Mouse (Mus musculus): Measurements from ENCODE around the gene 1700102P08Rik.

The 1700102P08Rik gene

DNA sequence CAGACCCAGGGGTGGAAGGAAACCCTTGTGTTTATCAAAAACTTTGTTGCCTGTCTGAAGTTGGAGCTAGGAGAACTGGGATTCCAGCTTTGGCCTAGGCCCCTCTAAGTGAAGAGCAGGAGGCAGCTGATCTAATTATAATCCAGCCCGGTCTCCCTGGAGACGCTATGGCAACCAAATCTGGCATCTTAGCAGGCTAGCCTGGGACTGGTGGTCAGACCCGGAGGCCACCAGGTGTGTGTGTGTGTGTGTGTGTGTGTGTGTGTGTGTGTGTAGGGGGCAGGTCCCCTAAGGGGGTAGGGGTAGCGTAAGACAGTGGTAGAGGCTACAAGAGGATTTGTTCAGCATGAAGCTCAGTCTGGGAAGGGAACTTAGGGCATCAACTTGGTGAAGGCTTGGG lies 57.3 kb downstream of the 1700102P08Rik start:
- ChIA-PET CTCF (interaction anchor here (0.6 to 0.8 kb wide), 9 partner anchors 9 to 457 kb away, joined by 3 to 16 read pairs (median 4); partner anchors contain the start of genes Dag1 (in 1 of the 4) and Gpx1 (in 1 of the 4)), POLR2A (interaction anchor here in 3 of 4 experiments (0.6 to 2.8 kb wide), 12 partner anchors 8 to 129 kb away, joined by 3 to 6 read pairs (median 5); partner anchors contain the start of genes 1700102P08Rik (in 2 of the 3), Lamb2 (in 1 of the 3), Qars (in 1 of the 3) and Qrich1 (in 1 of the 3))

DNA sequence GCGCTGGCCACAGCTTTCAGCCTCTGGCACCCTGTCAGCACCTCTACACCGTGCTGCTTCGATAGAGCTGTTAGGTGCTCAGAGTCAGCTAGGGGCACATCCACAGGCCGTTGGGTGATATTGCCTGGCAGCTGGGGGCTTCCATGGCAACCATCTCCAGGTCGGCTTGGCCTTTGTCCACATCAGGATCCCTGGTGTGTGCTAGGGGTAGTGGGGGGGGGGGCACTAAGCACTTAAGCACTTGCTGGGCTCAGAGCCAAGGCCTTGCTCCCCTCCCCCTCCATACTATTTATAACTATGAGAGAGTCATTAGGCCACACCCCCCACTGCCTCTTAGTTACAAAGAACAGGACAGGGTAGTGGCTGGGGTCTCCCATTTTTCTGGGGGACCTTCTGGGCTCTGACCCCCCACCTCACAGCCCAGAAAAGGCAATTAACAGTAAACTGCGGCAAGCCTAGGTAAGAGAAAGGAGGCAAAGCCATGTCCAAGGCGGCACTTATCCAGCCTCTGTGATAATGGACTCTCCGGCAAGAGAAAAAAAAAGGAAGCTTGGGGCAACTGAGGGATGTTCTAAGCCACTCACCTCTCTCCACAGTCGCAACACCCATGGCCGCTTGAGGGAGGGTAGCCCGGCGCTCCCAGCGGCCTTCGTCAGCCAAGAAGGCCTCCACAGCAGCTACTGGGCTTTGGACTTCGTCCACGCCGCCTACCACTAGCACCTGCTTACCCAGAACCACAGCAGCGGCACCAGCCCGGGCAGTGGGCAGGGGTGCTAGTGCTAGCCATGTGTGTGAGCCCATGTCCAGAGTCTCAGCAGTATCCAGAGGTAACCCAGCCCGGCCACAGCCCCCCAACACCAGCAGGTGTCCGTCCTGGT lies 57.9 kb downstream of the 1700102P08Rik start:
- POLR2A ChIA-PET, result interaction anchor here in 3 of 4 experiments (0.6 to 2.8 kb wide), 10 partner anchors 7 to 128 kb away, joined by 3 to 5 read pairs (median 5); partner anchors contain the start of genes 1700102P08Rik (in 2 of the 3), Qars (in 1 of the 3), Usp19 (in 1 of the 3) and Wdr6 (in 1 of the 3)
- CTCF ChIA-PET, result interaction anchor here (0.6 to 0.8 kb wide), 10 partner anchors 10 to 457 kb away, joined by 3 to 16 read pairs (median 4); partner anchors contain the start of genes Dag1 (in 1 of the 4) and Gpx1 (in 1 of the 4)

DNA sequence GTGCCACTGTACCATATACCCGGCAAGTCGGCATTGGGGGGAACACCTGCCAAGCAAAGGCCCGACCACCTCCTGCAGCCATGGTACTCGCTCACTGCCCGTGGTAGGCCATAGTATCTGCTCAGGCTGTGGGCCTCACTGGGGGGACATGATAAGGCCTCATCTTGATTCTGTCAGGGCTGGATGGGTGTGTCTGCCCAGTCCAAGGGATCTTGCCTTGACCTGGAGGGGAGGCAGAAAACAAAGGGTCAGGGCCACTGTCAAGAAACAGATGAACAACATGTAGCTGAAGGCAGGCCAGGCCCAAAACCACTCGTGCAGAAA lies 58.5 kb downstream of the 1700102P08Rik start:
- CTCF ChIA-PET, result interaction anchor here in 1 of 4 experiments (1.9 to 2.4 kb wide), 2 partner anchors 13 to 28 kb away, joined by 5 to 10 read pairs; partner anchors contain the start of gene Lamb2
- POLR2A ChIA-PET, result no interaction called here

DNA sequence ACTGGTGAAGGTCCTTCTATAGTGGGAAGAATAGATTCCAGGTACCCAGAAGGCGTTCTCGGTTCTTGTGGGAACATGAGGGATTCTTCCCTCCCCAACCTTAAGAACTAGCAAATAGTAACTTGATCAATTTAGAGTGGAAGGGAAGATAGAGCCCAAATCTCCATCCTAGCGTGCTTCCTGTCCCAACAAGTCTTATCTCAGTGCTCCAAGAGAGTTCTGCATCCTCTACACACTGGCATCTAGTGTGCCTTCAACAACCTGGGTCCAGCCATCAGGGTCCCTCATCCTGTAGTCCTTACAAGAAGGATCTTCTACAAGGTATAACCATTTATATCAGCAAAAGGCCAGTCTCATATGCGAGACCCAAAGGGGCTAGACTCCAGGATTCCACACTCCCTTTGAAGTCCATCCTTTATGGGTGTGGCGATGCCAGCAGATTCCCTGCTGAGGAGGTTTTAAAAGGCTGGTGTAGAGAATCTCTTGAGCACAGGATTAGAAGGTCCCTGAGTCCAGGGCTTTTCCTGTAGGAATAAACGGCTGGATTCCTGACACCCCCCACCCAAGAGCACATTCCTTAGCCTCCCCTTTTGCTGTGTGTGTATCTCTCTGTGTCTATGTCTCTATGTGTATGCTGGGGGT lies 59.0 kb downstream of the 1700102P08Rik start:
- POLR2A ChIA-PET, result interaction anchor here in 3 of 4 experiments (1.1 to 2.2 kb wide), 8 partner anchors 13 to 187 kb away, joined by 3 to 14 read pairs (median 10); partner anchors contain the start of genes 1700102P08Rik (in 2 of the 3), Qars (in 1 of the 3), Qrich1 (in 1 of the 3) and Rhoa (in 1 of the 3)
- CTCF ChIA-PET, result interaction anchor here (0.9 to 2.4 kb wide), 15 partner anchors 8 to 398 kb away, joined by 3 to 10 read pairs (median 5); partner anchors contain the start of genes Amigo3 (in 1 of the 4), Ccdc36 (in 1 of the 4), Klhdc8b (in 1 of the 4) and Lamb2 (in 1 of the 4)

DNA sequence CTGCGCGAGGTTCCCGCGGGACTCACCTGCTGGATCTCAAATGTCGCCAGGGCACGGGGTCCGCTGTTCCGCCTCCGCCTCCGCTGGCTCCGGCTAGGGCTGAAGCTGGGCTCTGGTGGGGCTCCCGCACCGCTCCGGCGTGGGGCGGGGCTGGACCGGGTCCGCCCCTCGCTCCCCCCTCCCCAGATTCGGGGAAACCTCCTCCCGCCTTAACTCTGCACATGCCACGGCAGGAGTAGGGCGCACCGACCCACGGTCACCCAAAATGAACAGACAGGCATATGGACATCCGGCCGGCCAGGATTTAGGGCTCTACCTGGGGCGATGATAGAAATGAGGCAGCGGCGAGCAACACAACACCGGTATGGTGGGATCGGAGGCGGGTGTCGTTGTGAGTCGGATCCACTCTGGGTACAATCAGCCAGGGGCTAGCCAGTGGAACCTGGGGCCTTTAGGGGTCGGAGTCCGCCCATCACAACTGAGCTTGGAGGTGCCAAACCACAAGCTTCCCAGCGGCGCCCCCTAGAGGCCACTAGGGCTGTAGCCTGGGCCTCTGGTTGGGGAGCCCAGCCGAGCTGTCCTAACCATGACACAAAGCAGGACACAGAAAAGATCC lies 59.8 kb downstream of the 1700102P08Rik start:
- CTCF ChIA-PET, result interaction anchor here (0.5 to 2.4 kb wide), 83 partner anchors 8 to 692 kb away, joined by 3 to 11 read pairs (median 4); partner anchors contain the start of genes Klhdc8b (in 3 of the 4), 1700102P08Rik (in 2 of the 4), Usp19 (in 2 of the 4) and Amigo3 (in 1 of the 4)
- POLR2A ChIA-PET, result interaction anchor here (0.6 to 2.2 kb wide), 39 partner anchors 9 to 373 kb away, joined by 3 to 14 read pairs (median 3); partner anchors contain the start of genes 1700102P08Rik (in 2 of the 4), Nicn1 (in 2 of the 4), Wdr6 (in 2 of the 4) and Gpx1 (in 1 of the 4)

DNA sequence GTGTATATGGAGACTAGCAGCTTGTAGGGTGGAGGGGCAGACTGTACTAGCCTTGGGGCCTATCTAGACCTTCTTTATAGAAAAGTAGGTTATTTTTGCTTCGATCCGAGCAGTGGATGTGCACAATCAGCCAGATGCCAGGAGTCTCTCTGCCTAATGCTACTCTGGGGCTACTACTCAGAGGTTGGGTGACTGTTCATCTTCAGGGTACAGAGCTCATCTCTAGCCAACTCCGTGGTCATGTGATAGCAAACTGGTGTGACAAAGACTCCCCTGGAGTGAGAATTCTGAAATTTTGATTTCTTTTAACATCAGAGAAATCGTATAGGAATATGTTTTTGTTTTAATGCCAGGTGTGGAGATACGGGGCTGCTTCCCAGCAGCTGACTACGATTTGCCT lies 60.3 kb downstream of the 1700102P08Rik start:
- POLR2A ChIA-PET, result interaction anchor here (0.6 to 2.2 kb wide), 39 partner anchors 9 to 372 kb away, joined by 3 to 14 read pairs (median 3); partner anchors contain the start of genes 1700102P08Rik (in 2 of the 4), Nicn1 (in 2 of the 4), Wdr6 (in 2 of the 4) and Gpx1 (in 1 of the 4)
- CTCF ChIA-PET, result interaction anchor here (0.5 to 2.4 kb wide), 75 partner anchors 8 to 554 kb away, joined by 3 to 11 read pairs (median 4); partner anchors contain the start of genes Klhdc8b (in 3 of the 4), 1700102P08Rik (in 2 of the 4), Usp19 (in 2 of the 4) and Amigo3 (in 1 of the 4)

DNA sequence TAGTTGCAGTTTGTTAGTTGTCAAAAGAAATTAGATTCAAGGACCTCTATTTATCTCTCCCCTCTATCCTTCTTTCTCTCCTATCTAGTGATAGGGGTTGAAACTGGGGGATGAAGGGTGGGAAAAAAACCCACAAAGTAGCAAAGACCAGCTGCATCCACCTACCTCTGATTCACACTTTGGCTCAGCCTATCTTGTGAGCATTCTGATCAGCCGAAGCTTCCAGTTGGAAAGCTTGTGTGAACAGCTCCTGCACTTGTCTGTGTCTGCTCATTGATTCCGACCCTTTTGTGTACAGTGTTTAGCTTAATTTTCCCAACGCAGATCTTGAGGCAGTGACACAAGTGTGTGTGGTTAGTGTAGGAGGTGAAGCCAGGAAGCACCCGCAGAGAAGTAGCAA lies 60.9 kb downstream of the 1700102P08Rik start:
- ChIA-PET CTCF (interaction anchor here (0.6 to 2.4 kb wide), 14 partner anchors 8 to 241 kb away, joined by 3 to 11 read pairs (median 5); partner anchors contain the start of genes Klhdc8b (in 2 of the 4) and Gpx1 (in 1 of the 4)), POLR2A (interaction anchor here in 2 of 4 experiments (0.9 to 2.2 kb wide), 12 partner anchors 8 to 189 kb away, joined by 3 to 14 read pairs (median 8); partner anchors contain the start of genes 1700102P08Rik (in 1 of the 2), Gpx1 (in 1 of the 2), Impdh2 (in 1 of the 2) and Klhdc8b (in 1 of the 2))

DNA sequence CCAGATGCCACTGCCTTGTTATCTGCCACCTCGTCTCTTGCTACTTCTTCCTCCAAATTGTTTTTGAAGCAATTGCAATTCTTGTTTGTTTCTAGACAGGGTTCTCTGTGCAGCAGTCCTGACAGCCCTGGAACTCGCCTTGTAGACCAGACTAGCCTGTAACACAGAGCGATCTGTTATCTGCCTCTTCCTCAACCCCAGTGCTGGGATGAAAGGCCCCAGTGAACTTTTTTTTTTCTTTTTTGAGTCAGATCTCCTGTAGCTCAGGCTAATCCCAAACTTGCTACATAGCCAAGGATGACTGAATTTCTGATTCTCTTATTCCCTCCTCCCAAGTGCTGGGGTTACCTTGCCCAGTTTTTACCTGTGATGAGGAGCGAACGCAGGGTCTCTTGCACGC lies 61.8 kb downstream of the 1700102P08Rik start:
- POLR2A ChIA-PET, result interaction anchor here in 2 of 4 experiments (0.8 to 1.6 kb wide), 2 partner anchors 63 to 518 kb away, joined by 3 read pairs; partner anchors contain the start of gene Qrich1 (in 1 of the 2)
- CTCF ChIA-PET, result no interaction called here

DNA sequence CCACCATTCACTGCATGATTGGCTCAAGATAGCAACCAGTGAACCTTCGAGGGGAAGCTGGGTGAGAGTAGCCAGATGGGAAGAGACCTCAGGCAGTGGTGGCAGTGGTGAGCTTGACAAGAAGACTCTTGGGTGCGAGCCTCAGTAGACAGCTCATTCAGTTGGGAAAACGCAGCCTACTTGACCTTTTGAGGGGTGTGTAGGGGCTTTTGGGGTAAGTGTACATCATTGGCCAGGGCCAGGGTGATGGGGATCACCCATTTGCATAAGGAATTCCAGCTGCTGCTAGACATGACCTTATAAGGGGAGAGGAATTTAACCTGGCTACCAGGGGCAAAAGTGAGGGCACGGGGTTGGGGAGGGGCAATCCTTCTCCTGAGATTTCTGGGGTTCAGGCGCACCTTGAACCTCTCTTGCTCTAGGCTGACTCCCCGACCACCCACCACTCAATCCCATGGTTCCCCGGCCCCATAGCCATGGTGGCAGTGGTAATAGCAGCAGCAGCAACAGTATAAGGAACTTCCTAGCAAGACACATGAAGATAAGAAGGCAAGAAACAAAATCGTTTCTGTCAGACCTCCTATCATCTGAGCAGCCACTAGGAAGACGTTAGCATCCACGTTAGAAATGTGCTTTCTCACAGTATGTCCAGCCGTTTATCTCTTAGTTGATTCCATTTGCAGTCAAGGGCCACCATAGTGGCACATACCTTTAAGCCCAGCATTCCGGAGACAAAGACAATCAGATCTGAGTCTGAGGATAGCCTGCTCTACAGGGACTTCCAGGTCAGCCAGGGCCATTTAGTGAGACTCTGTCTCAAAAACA lies 63.4 kb downstream of the 1700102P08Rik start:
- ChIA-PET POLR2A (interaction anchor here in 3 of 4 experiments (0.6 to 1.6 kb wide), 8 partner anchors 14 to 452 kb away, joined by 3 to 5 read pairs (median 4); partner anchors contain the start of genes Amt (in 1 of the 3), Impdh2 (in 1 of the 3), Qrich1 (in 1 of the 3) and Rhoa (in 1 of the 3)), CTCF (interaction anchor here in 2 of 4 experiments (0.6 to 1.4 kb wide), 4 partner anchors 14 to 255 kb away, joined by 3 read pairs; no protein-coding TSS in a partner anchor)

DNA sequence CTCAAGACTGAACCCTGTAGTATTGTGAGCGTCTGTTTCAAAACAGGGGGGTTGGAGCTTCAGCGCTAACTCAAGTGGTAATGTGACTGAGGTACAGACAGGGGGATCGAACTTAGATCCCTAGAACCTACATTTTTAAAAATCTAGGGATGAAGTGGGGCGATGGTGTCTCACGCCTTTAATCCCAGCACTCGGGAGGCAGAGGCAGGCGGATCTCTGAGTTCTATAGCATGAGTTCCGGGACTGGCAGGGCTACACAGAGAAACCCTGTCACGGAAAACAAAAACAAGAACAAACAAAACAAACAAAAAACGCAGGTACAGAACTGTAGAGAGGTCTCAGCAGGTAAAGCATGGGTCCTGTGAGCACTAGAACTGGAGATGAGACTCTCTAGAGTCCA lies 64.3 kb downstream of the 1700102P08Rik start:
- CTCF ChIA-PET, result no interaction called here
- POLR2A ChIA-PET, result interaction anchor here in 2 of 4 experiments (1.2 to 1.8 kb wide), 3 partner anchors 8 to 103 kb away, joined by 3 to 5 read pairs (median 3); partner anchors contain the start of gene Impdh2 (in 1 of the 2)

DNA sequence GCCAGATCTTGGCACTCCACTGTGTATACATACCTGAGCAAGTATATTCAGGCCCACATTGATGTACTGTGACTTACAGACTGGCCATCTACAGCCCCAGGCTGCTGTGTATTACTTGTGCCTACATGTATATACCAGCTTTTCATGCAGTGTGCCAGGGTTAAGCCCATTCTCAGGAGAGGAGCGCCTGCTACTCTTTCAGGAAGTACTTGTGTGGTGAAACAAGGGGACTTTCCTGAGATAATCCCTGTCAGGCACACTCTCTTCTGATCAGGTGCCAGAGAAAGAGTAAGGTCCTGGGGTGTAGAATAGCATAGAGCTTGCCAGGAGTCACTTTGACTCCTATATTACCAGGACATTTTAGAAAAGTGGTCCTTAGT lies 67.3 kb downstream of the 1700102P08Rik start:
- CTCF ChIA-PET, result no interaction called here
- POLR2A ChIA-PET, result interaction anchor here in 3 of 4 experiments (0.5 to 6.2 kb wide), 10 partner anchors 11 to 817 kb away, joined by 3 to 40 read pairs (median 3); partner anchors contain the start of genes 1700102P08Rik (in 2 of the 3), Ccdc36 (in 1 of the 3), Lamb2 (in 1 of the 3) and Usp19 (in 1 of the 3)

Measured in embryonic stem cell, embryonic (primary cell).